Mouse (Mus musculus): Measurements from ENCODE around the gene Pam16. TPM values are rescaled to one million over a fixed set of nuclear protein-coding genes. Genes with fewer than 3 reads are reported as not detected.

The Pam16 gene
- polyA plus RNA-seq, 1 experiment from 2014 or later: 104 TPM

DNA sequence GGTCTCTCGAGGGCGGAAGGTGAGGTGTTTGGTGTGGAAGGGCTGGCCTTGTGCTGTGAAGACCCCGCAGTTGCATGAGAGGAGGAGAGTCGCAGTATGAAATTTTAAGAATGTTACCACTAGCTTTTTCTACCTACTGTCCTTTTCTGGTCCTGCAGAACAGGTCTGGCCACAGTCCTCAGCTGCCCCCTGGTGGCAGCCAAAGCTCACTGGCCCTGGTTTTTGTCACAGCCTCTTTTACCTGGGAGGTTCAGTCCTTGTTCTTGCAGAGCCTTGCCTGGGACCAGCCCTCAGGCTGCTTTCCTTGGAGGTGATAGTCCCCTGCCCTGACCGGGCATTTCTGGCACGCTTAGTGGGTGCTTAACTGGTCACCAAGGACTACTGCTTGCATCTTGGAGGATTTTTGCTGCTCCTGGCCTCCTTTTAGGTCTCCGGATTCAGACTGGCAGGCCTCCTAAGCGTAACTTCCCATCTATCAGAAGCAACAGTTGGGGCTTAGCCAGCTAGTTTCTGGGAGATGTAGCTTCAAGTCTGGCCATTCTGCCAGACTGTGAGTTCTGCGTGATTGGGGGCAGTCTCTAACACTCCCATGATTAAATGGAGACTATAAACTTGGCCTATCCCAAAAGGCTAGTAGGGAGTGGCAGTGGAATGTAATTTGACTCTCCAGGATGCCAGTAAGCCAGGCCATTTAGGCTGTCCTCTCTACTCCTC lies 16.8 kb downstream of the Pam16 start:
- Histone ChIP-seq H3K4me3 (no peak overlapping the region), H3K27me3 (no peaks in the 10 kb centered on the region), H3K4me1 (peaks cover 52% of the 10 kb centered on the region), H3K9me3 (no peaks in the 10 kb centered on the region), H3K36me3 (peaks cover 40% of the 10 kb centered on the region), H3K4me2 (replicated peaks) (no peak overlapping the region), H3K27ac (peak overlapping the region; percentile 69), H3K9ac (no peak overlapping the region)
- 47% methylated on average over 9 of the region's 9 CpGs for WGBS
- no peak for ATAC-seq (ENCODE audit: insufficient number of reproducible peaks, insufficient read depth, low FRiP score, low TSS enrichment)

DNA sequence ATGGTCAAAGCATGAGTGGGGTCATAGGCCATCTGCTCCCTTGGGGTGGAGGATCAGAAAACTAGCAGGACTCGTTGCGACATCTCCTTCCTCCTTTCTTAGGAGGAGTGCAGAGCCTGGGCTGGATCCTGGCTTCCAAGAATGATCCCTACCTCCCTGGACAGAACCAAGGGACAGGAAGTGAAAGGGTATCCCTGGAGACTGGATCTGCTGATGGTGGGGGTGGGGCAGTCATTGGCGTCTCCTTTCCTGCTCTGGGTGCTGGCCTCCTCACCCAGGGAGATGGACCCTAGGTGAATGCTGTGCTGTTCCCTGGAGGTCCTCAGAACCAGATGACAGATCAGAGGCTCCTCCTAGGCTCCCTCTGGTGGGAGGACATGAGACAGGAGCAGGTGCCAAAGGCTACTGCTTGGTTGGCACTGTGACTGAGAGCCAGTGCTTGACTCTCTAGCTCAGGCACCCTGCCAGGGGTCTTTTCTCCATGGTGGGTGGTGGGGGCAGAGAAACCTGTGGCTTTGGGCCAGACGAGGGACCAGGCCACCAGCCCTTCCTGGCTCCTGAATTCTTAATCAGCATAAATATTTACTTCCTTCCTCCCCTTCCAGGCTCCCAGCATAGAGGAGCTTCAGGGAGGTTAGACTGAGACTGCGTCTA lies 18.2 kb downstream of the Pam16 start:
- Histone ChIP-seq H3K4me3 (no peak overlapping the region), H3K9me3 (no peaks in the 10 kb centered on the region), H3K36me3 (peaks cover 30% of the 10 kb centered on the region), H3K27ac (peak overlapping the region; percentile 30; the same call in 1 of the 2 replicates), H3K4me1 (peaks cover 65% of the 10 kb centered on the region), H3K27me3 (no peaks in the 10 kb centered on the region), H3K4me2 (replicated peaks) (no peak overlapping the region), H3K9ac (no peak overlapping the region)
- WGBS: 20% methylated on average over 5 of the region's 5 CpGs
- ATAC-seq (ENCODE audit: insufficient number of reproducible peaks, insufficient read depth, low FRiP score, low TSS enrichment): no peak

DNA sequence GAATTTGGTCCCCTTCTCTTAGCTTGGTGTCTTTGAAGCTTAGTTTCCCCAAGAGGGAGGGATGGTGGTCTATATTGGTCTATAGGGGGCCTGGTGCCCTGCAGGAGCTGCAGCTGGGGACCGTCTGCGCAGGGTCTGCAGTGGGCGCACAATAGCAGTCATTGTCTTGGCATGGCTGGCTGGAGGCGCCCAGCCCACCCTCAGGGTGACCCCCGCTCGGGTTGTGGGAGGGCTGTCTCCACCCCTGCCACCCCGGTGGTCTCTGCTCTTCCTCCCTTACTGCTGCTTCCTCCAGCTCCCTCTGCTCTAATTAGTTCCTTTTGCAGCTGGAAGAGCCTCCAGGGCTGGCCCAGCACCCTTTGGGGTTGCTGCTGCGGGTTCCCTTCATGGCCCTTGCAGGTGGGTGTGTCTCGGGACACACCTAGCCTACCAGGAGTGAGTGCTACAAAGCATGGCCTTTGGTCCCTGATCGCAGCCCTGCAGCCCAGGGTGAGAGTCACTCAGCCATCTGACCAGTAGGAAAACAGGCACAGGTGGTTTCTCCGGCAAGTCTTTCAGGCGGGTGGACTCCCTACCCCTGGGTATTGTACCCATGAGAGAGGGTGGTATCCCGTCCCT lies 19.2 kb downstream of the Pam16 start:
- peaks cover 73% of the 10 kb centered on the region for H3K4me1 ChIP-seq
- H3K27me3 ChIP-seq: no peaks in the 10 kb centered on the region
- peak overlapping the region; percentile 58 for H3K27ac ChIP-seq
- H3K36me3 ChIP-seq: peaks cover 22% of the 10 kb centered on the region
- H3K4me2 ChIP-seq (replicated peaks): no peak overlapping the region; the same call in 1 of the 2 replicates
- no peak overlapping the region for H3K9ac ChIP-seq
- H3K4me3 ChIP-seq: no peak overlapping the region
- ATAC-seq (ENCODE audit: insufficient number of reproducible peaks, insufficient read depth, low FRiP score, low TSS enrichment): no peak
- WGBS: 24% methylated on average over 13 of the region's 13 CpGs
- no peaks in the 10 kb centered on the region for H3K9me3 ChIP-seq

DNA sequence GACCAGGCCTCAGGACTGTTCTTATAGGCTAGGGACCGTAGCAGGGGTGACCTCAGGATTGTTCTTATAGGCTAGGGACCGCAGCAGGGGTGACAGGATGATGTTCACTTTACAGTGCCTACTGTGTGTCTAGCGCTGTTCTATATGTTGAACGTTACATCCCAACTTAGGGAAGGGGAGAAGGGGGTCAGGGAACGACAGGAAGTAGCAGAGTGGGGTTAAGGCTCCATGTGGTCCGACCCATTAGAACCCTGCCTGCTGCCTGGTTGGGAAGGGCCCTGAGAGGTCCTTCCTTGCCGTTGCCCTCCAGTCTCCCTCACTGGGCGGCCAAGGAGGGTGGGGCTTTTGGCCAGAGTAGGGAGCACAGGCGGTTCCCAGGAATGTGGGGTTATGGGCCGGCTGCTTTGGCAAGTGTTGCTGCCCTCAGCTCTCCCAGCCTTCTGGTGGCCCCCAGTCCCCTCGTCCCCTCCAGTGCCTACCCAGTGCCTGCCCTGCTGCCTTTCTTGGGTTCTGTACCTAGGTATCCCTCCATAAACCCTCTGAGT lies 20.4 kb downstream of the Pam16 start:
- no peak for ATAC-seq (ENCODE audit: insufficient number of reproducible peaks, insufficient read depth, low FRiP score, low TSS enrichment)
- peak overlapping the region; percentile 78; the same call in 1 of the 2 replicates for H3K27ac ChIP-seq
- WGBS: 60% methylated on average over 11 of the region's 11 CpGs
- H3K4me3 ChIP-seq: no peak overlapping the region
- no peak overlapping the region for H3K4me2 ChIP-seq (replicated peaks)
- peaks cover 11% of the 10 kb centered on the region for H3K36me3 ChIP-seq
- no peaks in the 10 kb centered on the region for H3K27me3 ChIP-seq
- H3K9ac ChIP-seq: no peak overlapping the region
- H3K9me3 ChIP-seq: no peaks in the 10 kb centered on the region
- H3K4me1 ChIP-seq: peaks cover 85% of the 10 kb centered on the region

GRCm38 (mm10) chr16:4603453-4603837 lies 21.3 kb downstream of the Pam16 start:
- Histone ChIP-seq H3K4me1 (peaks cover 94% of the 10 kb centered on the region), H3K4me3 (no peak overlapping the region), H3K9me3 (no peaks in the 10 kb centered on the region), H3K27me3 (no peaks in the 10 kb centered on the region), H3K9ac (no peak overlapping the region), H3K36me3 (peaks cover 3% of the 10 kb centered on the region; the same call in 1 of the 2 replicates), H3K27ac (peak overlapping the region; percentile 78), H3K4me2 (replicated peaks) (peak overlapping the region; percentile 16; the same call in 1 of the 2 replicates)
- WGBS: 42% methylated on average over 1 of the region's 1 CpGs
- no peak for ATAC-seq (ENCODE audit: insufficient number of reproducible peaks, insufficient read depth, low FRiP score, low TSS enrichment)

GRCm38 (mm10) chr16:4602766-4603452 lies 21.9 kb downstream of the Pam16 start:
- Histone ChIP-seq H3K27ac (peak overlapping the region; percentile 78), H3K9me3 (no peaks in the 10 kb centered on the region), H3K4me3 (no peak overlapping the region), H3K4me2 (replicated peaks) (peak overlapping the region; percentile 16; the same call in 1 of the 2 replicates), H3K4me1 (peaks cover 96% of the 10 kb centered on the region), H3K36me3 (no peaks in the 10 kb centered on the region), H3K27me3 (no peaks in the 10 kb centered on the region), H3K9ac (peak overlapping the region; percentile 15; the same call in 1 of the 2 replicates)
- no peak for ATAC-seq (ENCODE audit: insufficient number of reproducible peaks, insufficient read depth, low FRiP score, low TSS enrichment)
- WGBS: 9% methylated on average over 7 of the region's 7 CpGs

- WGBS: 28% methylated on average over 3 of the region's 3 CpGs
- no peak overlapping the region for H3K4me2 ChIP-seq (replicated peaks)
- H3K36me3 ChIP-seq: no peaks in the 10 kb centered on the region
- H3K27ac ChIP-seq: peak overlapping the region; percentile 78
- no peaks in the 10 kb centered on the region for H3K27me3 ChIP-seq
- ATAC-seq (ENCODE audit: insufficient number of reproducible peaks, insufficient read depth, low FRiP score, low TSS enrichment): no peak
- peak overlapping the region; percentile 20 for H3K9ac ChIP-seq
- no peaks in the 10 kb centered on the region for H3K9me3 ChIP-seq
- H3K4me3 ChIP-seq: no peak overlapping the region
- peaks cover 97% of the 10 kb centered on the region for H3K4me1 ChIP-seq
Measured at GRCm38 (mm10) chr16:4602189-4602588, 22.6 kb downstream of the Pam16 start.

DNA sequence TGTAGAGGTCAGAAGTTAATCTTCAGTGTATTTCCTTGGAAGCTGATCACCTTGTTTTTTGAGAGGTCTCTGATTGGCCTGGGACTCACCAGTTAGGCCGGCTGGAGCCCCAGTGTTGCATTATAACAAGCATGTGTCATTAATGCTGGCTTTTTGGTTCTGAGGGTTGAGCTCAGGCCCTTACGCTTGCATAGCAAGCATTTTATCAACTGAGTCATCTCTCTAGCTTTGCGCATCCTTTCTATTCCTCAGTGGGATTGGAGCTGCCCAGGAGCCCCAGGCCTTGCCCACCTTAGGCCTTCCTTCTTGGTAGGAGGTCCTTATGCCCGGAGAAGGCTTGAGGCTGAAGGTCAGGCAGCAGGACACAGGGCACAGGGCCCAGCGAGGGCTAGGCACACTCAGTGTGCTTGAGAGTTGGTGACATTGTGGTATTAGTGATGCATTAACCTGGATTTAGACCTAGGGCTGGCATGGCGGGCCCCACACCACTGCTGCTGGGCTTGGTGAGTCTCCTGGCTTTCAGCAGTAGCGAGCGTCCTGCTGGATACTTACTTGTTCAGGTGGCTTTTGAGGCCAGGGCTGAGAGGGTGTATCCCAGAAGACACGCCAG lies 24.0 kb downstream of the Pam16 start:
- Histone ChIP-seq H3K27me3 (no peaks in the 10 kb centered on the region), H3K9ac (no peak overlapping the region), H3K27ac (no peak overlapping the region), H3K4me1 (peaks cover 97% of the 10 kb centered on the region), H3K9me3 (no peaks in the 10 kb centered on the region), H3K4me2 (replicated peaks) (no peak overlapping the region), H3K4me3 (no peak overlapping the region), H3K36me3 (no peaks in the 10 kb centered on the region)
- 72% methylated on average over 9 of the region's 9 CpGs for WGBS
- ATAC-seq (ENCODE audit: insufficient number of reproducible peaks, insufficient read depth, low FRiP score, low TSS enrichment): no peak

- Histone ChIP-seq H3K4me2 (replicated peaks) (no peak overlapping the region), H3K4me1 (peaks cover 90% of the 10 kb centered on the region)
- ATAC-seq (ENCODE audit: insufficient number of reproducible peaks, insufficient read depth, low FRiP score, low TSS enrichment): no peak
Measured at GRCm38 (mm10) chr16:4599616-4600015, 25.2 kb downstream of the Pam16 start.

GRCm38 (mm10) chr16:4598891-4599543 lies 25.8 kb downstream of the Pam16 start:
- H3K27ac ChIP-seq: peak overlapping the region; percentile 26
- H3K4me3 ChIP-seq: no peak overlapping the region
- H3K9ac ChIP-seq: no peak overlapping the region
- H3K36me3 ChIP-seq: no peaks in the 10 kb centered on the region
- H3K4me1 ChIP-seq: peaks cover 84% of the 10 kb centered on the region
- no peak for ATAC-seq (ENCODE audit: insufficient number of reproducible peaks, insufficient read depth, low FRiP score, low TSS enrichment)
- 30% methylated on average over 6 of the region's 6 CpGs for WGBS
- peak overlapping the region; percentile 93 for H3K4me2 ChIP-seq (replicated peaks)
- H3K9me3 ChIP-seq: no peaks in the 10 kb centered on the region
- H3K27me3 ChIP-seq: no peaks in the 10 kb centered on the region

More at GRCm38 (mm10) chr16:4599616-4600015, 25.2 kb downstream of the Pam16 start:
- Histone ChIP-seq H3K36me3 (no peaks in the 10 kb centered on the region), H3K4me3 (no peak overlapping the region), H3K9ac (no peak overlapping the region), H3K27ac (no peak overlapping the region), H3K27me3 (no peaks in the 10 kb centered on the region), H3K9me3 (no peaks in the 10 kb centered on the region)
- WGBS: 82% methylated on average over 3 of the region's 3 CpGs
